Mouse (Mus musculus) midbrain, embryonic 11.5 days (tissue): ENCODE measurements around the gene Gm10337. TPM values are rescaled to one million over a fixed set of nuclear protein-coding genes. Genes with fewer than 3 reads are reported as not detected.
A peak's percentile ranks its signal among the peaks of the same experiment; 100 is the strongest.

Experiments used
- ATAC-seq: fragments of 200-750 bp; cut with Nextera tagmentation; 2 replicates; pipeline ENCODE4 v1.8.0; 2017; ENCODE audit warnings: moderate TSS enrichment, moderate library complexity; ENCODE audit not compliant: low FRiP score
- DNase-seq: peaks from one replicate; pipeline ENCODE4 v3.0.0; 2015; ENCODE audit warnings: low spot score; ENCODE audit errors: missing footprints
- H3K27ac ChIP-seq: fragments of 300-500 bp; sonication (generic); 2 replicates; pipeline ENCODE4 v1.5.1; 2014; ENCODE audit warnings: low read depth, low read length
- H3K27me3 ChIP-seq: fragments of 300-500 bp; sonication (generic); 2 replicates; pipeline ENCODE4 v1.6.1; 2014; ENCODE audit warnings: mild to moderate bottlenecking, low read length, moderate library complexity, mixed read lengths; ENCODE audit not compliant: control insufficient read depth, insufficient read depth
- H3K36me3 ChIP-seq: fragments of 300-500 bp; sonication (generic); 2 replicates; pipeline ENCODE4 v1.6.1; 2014; ENCODE audit warnings: mild to moderate bottlenecking, low read length, moderate library complexity, mixed read lengths; ENCODE audit not compliant: control insufficient read depth, insufficient read depth
- H3K4me1 ChIP-seq: fragments of 300-500 bp; sonication (generic); 2 replicates; pipeline ENCODE4 v1.6.1; 2014; ENCODE audit warnings: low read length; ENCODE audit not compliant: control insufficient read depth, insufficient read depth
- H3K4me2 ChIP-seq: fragments of 300-500 bp; sonication (generic); 2 replicates; pipeline ENCODE4 v1.6.1; 2014; ENCODE audit warnings: mild to moderate bottlenecking, moderate library complexity
- H3K4me3 ChIP-seq: fragments of 300-500 bp; sonication (generic); 2 replicates; pipeline ENCODE4 v1.5.1; 2014; ENCODE audit warnings: low read depth, low read length
- H3K9ac ChIP-seq: fragments of 300-500 bp; sonication (generic); 2 replicates; pipeline ENCODE4 v1.6.1; 2014; ENCODE audit warnings: low read length
- H3K9me3 ChIP-seq: fragments of 300-500 bp; sonication (generic); 2 replicates; pipeline ENCODE4 v1.6.1; 2016; ENCODE audit warnings: low read length; ENCODE audit not compliant: control insufficient read depth
- WGBS: fragments of 180-500 bp; shearing (Covaris S2); extraction: QIAGEN DNeasy Blood & Tissue Kit; methylation state at CpG from one replicate; pipeline ENCODE4 v1.1.7; 2014; 5-methylcytosine and 5-hydroxymethylcytosine counted together
- polyA plus RNA-seq: library from polyadenylated mRNA; unstranded; fragments of >200 nt; fragmentation: Nextera tagmentation; extraction: Ambion mirVana; gene quantifications from 2 replicates; pipeline ENCODE4 v1.2.1, GENCODE M21; 2014

Gm10337 gene
- polyA plus RNA-seq, 1 experiment from 2014 or later, result 6.7 TPM

DNA sequence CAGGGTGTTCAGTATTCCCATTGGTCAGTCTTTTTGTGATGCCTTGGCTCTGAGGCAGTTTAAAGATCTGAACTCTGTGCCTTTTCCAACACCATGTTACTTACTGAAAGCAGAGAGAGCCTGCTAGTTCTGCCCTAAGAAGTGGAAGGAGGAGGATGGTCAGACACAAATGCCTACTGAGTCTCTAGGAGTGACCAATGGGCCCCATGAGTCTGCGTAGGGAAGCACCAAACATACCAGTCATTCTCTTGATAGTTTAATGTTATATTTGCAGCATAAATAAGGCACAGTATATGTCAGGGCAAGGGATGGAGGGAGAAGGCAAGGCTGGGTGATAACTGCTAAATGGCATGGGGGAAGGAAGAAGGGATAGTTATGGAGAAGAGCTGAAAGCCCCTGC is 24.9 kb downstream of the Gm10337 start:
- no peaks in the 10 kb centered on the region for H3K27me3 ChIP-seq
- ATAC-seq (no peak), DNase-seq (peak; percentile 66)
- H3K4me1 ChIP-seq, result no peaks in the 10 kb centered on the region
- H3K9ac ChIP-seq, result no peak overlapping the region
- H3K36me3 ChIP-seq, result peaks cover 3% of the 10 kb centered on the region; the same call in 1 of the 2 replicates
- H3K9me3 ChIP-seq, result no peaks in the 10 kb centered on the region
- H3K4me2 ChIP-seq, result no peak overlapping the region
- no peak overlapping the region for H3K4me3 ChIP-seq
- H3K27ac ChIP-seq, result no peak overlapping the region
- WGBS, result 95% methylated on average over 1 of the region's 1 CpGs

DNA sequence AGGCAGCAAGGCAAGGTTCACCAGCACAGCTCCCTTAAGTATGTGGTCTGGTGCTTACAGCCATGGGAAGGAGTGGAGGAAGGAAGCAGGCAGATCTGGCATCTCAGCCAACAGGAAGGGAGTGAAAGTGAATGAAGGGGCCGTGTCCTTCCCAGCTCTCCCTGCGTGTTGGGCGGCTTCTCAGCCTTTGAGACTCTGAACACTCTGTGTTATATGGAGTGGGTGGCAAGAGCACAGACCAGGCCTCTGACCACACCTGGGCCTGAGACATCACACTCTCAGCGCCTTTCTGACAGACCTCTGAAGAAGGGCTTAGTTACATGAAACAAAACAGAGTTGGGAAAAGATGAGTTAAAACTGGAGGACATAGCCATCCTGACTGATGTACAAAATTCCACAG is 27.0 kb downstream of the Gm10337 start:
- WGBS, result 87% methylated on average over 4 of the region's 4 CpGs
- DNase-seq, result peak; percentile 66
- H3K9me3 ChIP-seq, result no peaks in the 10 kb centered on the region
- no peak overlapping the region for H3K4me3 ChIP-seq
- H3K27me3 ChIP-seq, result no peaks in the 10 kb centered on the region
- H3K4me2 ChIP-seq, result no peak overlapping the region
- no peak overlapping the region for H3K27ac ChIP-seq
- peaks cover 3% of the 10 kb centered on the region; the same call in 1 of the 2 replicates for H3K36me3 ChIP-seq
- H3K9ac ChIP-seq, result no peak overlapping the region
- no peaks in the 10 kb centered on the region for H3K4me1 ChIP-seq
- no peak for ATAC-seq

DNA sequence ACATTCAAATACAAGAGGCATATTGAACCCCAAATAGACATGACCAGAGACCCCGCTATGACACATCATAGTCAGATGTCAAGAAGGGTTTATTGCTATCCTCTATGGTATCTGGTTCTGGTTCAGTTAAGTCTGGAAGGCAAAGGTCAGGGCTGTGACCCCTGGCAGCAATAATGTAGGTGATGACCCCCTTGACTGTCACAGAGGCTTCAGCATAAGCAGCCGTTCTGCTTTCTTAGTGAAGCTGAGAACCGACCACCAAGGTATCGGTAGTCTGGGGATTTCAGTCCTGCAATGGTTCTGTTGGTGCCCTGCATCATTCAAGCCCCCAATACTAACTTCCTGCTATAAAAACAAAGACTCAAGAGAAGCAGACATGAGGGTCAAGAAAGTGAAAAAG is 28.1 kb downstream of the Gm10337 start:
- no peak overlapping the region for H3K4me3 ChIP-seq
- no peak overlapping the region for H3K9ac ChIP-seq
- ATAC-seq, result no peak

DNA sequence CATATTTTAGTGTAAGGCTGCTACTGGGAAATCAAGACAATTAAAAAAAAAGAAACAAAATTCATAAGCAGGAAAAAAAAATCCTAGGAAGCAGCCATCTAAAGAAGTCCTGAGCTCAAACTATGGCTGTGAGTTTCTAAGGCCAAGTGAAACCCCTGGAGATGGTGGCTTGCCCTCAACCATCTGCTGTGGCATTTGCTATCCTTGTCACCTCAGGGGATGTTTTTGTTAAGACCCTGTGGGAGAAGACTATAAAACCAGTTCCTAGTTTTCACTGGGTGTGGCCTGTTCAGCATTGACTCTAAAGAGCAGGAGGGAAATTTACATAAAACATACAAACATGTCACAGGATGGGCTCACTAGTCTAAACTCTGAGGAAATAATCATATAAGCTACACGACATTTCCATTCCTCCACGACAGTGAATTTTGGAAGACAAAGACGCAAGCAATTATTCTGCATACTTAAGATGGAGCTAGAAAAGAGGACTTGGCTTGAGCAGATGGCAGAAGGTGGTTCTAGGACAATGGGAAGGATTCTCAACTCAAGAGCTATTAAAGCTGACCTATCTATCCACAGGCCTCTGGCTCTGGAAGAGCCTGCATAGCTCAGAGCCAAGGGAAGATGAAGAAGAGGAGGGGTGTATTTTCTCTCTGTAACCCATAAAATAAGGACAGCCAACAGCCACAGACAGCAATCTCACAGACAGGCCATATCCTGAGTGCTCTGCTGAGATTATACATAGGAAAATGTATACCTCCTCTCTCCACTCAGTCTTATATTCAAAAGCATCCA is 28.8 kb downstream of the Gm10337 start:
- no peak for ATAC-seq
- Histone ChIP-seq H3K9me3 (no peaks in the 10 kb centered on the region), H3K27me3 (no peaks in the 10 kb centered on the region), H3K4me3 (no peak overlapping the region), H3K27ac (no peak overlapping the region), H3K4me2 (no peak overlapping the region), H3K4me1 (no peaks in the 10 kb centered on the region), H3K36me3 (peaks cover 3% of the 10 kb centered on the region; the same call in 1 of the 2 replicates), H3K9ac (no peak overlapping the region)
- peak; percentile 17 for DNase-seq
- 91% methylated on average over 3 of the region's 3 CpGs for WGBS

More for the DNA sequence above, 28.1 kb downstream of the Gm10337 start:
- Histone ChIP-seq H3K27me3 (no peaks in the 10 kb centered on the region), H3K4me1 (no peaks in the 10 kb centered on the region), H3K9me3 (no peaks in the 10 kb centered on the region), H3K27ac (no peak overlapping the region), H3K4me2 (no peak overlapping the region), H3K36me3 (peaks cover 3% of the 10 kb centered on the region; the same call in 1 of the 2 replicates)
- DNase-seq, result peak; percentile 53
- WGBS, result 83% methylated on average over 4 of the region's 4 CpGs

DNA sequence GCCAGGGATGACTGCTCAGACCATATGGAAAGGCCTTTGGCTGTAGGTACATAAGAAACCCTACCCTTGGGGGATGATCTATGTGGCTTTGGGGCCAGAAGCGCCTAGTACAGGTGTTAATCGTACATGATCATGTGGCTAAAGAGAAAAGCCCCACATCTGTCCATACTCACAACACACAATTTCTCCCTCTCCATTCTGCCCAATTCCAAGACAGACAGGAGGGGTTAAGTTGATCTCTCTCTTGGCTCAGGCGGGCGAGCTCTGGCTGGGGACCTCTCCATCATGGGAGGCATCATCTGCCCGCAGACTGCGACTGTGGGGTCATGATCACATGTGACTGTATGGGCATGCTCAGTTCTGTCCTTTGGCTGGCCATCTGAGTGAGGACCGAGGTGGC is 30.4 kb downstream of the Gm10337 start:
- H3K36me3 ChIP-seq, result peaks cover under 1% of the 10 kb centered on the region; the same call in 1 of the 2 replicates

DNA sequence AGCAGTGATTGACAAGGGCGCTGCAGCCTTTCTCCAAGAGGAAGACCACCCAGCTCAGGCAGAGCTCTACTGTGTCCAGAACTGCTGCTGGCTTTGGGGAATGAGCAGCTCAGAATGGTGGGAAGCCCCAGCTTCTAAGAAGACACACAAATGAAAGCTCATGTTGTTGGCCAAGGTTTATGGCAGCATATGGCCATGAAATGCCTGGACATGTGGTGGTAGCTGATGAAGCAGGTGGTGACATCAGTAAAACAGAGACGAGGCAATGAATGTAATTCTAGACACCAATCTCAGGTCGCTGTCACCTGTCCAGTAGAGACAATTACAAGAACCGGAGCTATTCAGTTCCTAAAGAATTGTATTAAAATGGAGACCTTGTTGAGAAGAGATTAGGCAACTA is 41.3 kb downstream of the Gm10337 start:
- 89% methylated on average over 4 of the region's 4 CpGs for WGBS
- no peak overlapping the region for H3K27ac ChIP-seq
- no peak overlapping the region for H3K4me3 ChIP-seq
- no peaks in the 10 kb centered on the region for H3K9me3 ChIP-seq
- peak; percentile 12 for DNase-seq
- no peak for ATAC-seq
- no peak overlapping the region for H3K9ac ChIP-seq
- H3K4me1 ChIP-seq, result no peaks in the 10 kb centered on the region
- H3K27me3 ChIP-seq, result no peaks in the 10 kb centered on the region
- no peak overlapping the region for H3K4me2 ChIP-seq
- peaks cover 5% of the 10 kb centered on the region; the same call in 1 of the 2 replicates for H3K36me3 ChIP-seq

More for the DNA sequence above, 30.4 kb downstream of the Gm10337 start:
- Histone ChIP-seq H3K9ac (no peak overlapping the region), H3K27ac (no peak overlapping the region), H3K9me3 (no peaks in the 10 kb centered on the region), H3K4me1 (no peaks in the 10 kb centered on the region), H3K4me3 (no peak overlapping the region), H3K4me2 (no peak overlapping the region), H3K27me3 (no peaks in the 10 kb centered on the region)
- peak; percentile 54 for DNase-seq
- ATAC-seq, result no peak
- WGBS, result 95% methylated on average over 7 of the region's 7 CpGs

DNA sequence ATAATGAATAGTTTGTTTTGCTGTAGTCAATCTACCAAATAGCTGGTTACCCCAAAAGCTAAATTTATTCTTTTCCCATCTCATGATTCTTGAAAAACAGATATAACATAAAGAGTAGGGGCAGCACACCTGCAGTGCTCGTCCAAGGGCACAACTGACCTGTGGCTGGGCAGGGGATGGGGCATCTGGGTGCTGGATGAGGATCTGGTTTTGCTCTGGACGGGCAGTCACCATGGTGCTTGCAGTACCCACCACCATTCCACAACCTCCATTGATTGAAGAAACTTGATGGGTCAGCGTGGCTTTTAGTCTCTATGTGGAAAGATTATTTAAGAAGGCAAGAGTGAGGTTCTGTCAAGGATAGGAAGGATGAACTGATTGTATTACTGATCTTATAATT is 42.7 kb downstream of the Gm10337 start:
- Histone ChIP-seq H3K27ac (no peak overlapping the region), H3K9ac (no peak overlapping the region), H3K4me2 (no peak overlapping the region), H3K36me3 (no peaks in the 10 kb centered on the region; the same call in 1 of the 2 replicates), H3K4me1 (no peaks in the 10 kb centered on the region), H3K27me3 (no peaks in the 10 kb centered on the region), H3K4me3 (no peak overlapping the region), H3K9me3 (no peaks in the 10 kb centered on the region)
- ATAC-seq, result no peak
- DNase-seq, result peak; percentile 64
- WGBS, result 87% methylated on average over 3 of the region's 3 CpGs

DNA sequence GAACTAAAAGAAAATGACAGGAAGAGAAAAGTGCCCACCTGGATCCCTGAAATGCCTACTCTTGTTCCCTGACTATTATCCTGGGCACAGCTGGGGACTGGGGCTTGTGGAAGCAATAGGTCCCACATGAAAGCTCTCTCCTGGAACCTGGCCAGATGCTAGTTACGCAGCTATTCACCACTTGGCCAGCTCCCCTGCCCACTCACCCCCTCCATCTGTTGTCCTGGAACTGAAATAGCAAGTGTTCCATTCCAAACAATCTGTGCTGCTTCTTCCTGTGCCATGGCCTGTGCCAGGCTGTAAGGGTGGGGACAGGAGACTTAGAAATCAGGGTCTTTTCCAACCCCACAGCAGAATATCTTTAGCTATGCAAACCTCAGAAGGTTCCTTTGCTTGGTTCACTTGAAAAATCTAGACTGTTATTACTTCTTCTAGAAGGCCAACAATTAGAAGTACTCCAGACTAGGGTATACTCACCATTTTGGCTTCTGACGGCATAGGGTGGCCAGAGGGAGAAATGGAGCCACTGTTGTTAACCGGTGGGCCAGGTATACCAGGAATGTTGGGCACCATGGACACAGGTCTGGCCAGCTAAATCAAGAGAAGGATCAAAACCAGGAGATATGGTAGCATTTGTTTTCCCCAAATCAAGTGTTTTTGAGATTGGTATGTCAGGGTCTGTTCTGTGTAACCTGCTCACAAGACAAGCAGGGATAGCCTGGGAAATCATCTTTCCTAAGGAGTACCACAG is 43.3 kb downstream of the Gm10337 start:
- H3K9ac ChIP-seq, result no peak overlapping the region
- H3K36me3 ChIP-seq, result no peaks in the 10 kb centered on the region; the same call in 1 of the 2 replicates
- DNase-seq (peak; percentile 51), ATAC-seq (no peak)
- no peak overlapping the region for H3K27ac ChIP-seq
- WGBS, result 93% methylated on average over 3 of the region's 3 CpGs
- no peak overlapping the region for H3K4me2 ChIP-seq
- H3K9me3 ChIP-seq, result no peaks in the 10 kb centered on the region
- H3K27me3 ChIP-seq, result no peaks in the 10 kb centered on the region
- H3K4me1 ChIP-seq, result no peaks in the 10 kb centered on the region
- no peak overlapping the region for H3K4me3 ChIP-seq

DNA sequence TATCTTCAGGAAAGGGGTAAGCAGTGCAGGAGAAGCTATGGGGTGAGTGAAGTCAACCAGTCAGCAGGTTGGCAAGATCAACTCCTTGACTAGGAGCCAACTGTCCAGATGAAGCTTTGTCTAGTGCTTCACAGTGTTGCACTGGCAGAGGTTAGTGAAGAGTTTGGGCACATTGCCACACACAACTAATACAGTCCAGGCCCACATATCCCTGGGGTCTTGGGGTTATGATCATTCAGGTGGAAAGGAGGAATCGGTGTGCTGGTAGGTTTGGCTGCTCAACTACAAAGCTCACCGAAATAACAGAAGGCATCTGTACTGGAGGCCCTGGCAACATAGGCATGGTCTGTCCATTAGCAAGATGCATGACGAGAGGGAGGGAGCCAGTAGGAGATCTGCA is 44.0 kb downstream of the Gm10337 start:
- H3K4me1 ChIP-seq, result no peaks in the 10 kb centered on the region
- H3K27ac ChIP-seq, result no peak overlapping the region
- no peak overlapping the region for H3K9ac ChIP-seq
- no peaks in the 10 kb centered on the region for H3K27me3 ChIP-seq
- ATAC-seq (no peak), DNase-seq (no peak)
- H3K4me3 ChIP-seq, result no peak overlapping the region
- no peaks in the 10 kb centered on the region for H3K9me3 ChIP-seq
- no peaks in the 10 kb centered on the region; the same call in 1 of the 2 replicates for H3K36me3 ChIP-seq
- WGBS, result 96% methylated on average over 3 of the region's 3 CpGs
- H3K4me2 ChIP-seq, result no peak overlapping the region
